Mouse (Mus musculus): ENCODE data around the gene Col23a1. TPM values are rescaled to one million over a fixed set of nuclear protein-coding genes. Genes with fewer than 3 reads are reported as not detected.
A peak's percentile ranks its signal among the peaks of the same experiment; 100 is the strongest.

Gene Col23a1
- polyA plus RNA-seq, 1 experiment from 2014 or later: 4.4 TPM

DNA sequence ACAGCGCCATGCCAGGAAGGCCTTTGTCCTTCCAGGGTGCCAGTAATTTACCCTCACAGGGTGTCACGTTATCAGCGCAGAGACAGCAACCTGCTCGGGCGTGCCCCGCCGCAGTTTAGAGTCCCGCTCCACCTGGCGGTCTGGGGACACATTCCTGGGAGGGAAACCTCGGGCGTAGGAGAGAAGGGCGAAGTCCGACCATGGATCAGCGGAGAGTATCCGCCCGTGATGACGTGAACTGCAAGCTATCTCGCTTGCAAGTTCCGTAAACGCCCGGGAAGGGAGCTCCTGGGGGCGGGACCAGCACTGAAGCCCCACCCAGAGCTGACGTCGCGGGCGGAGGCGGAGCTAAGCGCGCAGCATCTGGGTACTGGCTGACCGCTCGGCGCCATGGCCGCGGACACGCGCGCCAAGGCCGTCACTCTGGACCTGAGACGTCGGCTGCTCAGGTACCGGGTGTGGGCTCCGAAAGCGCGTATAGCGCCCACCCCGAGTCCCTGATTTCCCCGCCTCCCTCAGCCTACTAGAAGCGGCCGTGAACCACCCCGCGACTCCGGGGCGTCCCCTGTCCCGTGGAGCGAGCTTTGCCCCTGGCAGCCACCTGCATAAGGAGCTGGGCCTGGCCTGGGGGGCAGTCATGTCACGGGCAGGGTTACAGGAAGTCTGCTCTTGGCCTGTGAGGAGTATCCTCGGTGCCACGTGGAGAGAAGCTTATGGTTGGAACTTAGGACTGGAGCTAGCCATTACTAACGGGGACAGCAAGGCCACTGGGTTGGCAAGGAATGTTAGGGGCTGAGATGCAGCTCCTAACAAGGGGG is 294.9 kb downstream of the Col23a1 start, which contains the start of gene Phykpl:
TSS of gene Phykpl (plus strand) at position 327 of the 818 bp plus-strand sequence.
- H3K9ac ChIP-seq (ENCODE audit: low read depth, low read length): peak within 1 kb of the TSS; percentile 72

DNA sequence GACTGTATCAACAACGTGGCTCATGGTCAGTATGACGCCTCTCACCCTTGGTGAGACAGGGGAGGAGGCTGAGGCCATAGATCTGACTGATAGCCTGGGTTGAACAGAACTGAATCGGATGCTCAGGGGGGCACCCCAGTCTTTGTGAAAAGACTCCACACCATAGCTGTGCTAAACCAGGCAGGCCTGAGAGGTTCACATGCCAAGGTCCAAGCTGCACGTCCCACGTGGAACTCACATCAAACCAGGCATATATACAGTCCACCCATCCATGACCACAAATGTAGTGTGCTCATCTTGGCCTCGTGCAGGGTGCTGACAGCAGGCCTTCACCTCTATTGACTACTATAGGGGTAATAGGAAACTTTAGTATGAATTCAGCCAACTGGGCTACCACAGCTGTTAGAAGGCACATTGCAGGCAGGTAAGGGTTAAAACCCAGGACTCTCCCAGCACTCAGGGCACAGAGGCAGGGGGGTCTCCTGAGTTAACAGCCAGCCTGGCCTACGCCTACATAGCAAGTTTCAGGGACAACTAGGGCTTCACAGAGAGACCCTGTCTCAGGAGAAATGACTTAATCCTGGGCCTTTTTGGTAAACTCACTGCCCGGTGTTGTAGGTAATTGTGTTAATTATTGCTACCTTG is 296.0 kb downstream of the Col23a1 start:
- Histone ChIP-seq H3K9ac (ENCODE audit: low read depth, low read length) (peak overlapping the region; percentile 72; the same call in 1 of the 2 replicates), H3K27ac (ENCODE audit: low read depth, low read length) (no peak overlapping the region), H3K4me1 (ENCODE audit: control insufficient read depth, insufficient read depth, low read depth, low read length) (peaks cover 13% of the 10 kb centered on the region), H3K27me3 (replicated peaks; ENCODE audit: control insufficient read depth, insufficient read depth, low read length) (no peaks in the 10 kb centered on the region), H3K36me3 (ENCODE audit: control insufficient read depth, insufficient read depth, low read length) (peaks cover 7% of the 10 kb centered on the region; the same call in 1 of the 2 replicates), H3K4me2 (ENCODE audit: low read length) (peak overlapping the region; percentile 78), H3K4me3 (ENCODE audit: low read length) (no peak overlapping the region), H3K9me3 (ENCODE audit: control insufficient read depth, low read length) (no peaks in the 10 kb centered on the region)
- 0 out of 2 replicates have a peak, but pooled peaks have one; percentile 3 for ATAC-seq
- WGBS: 61% methylated on average over 8 of the region's 8 CpGs

More for the DNA sequence above, 294.9 kb downstream of the Col23a1 start, which contains the start of gene Phykpl:
- H3K4me2 ChIP-seq (ENCODE audit: low read length): peak within 1 kb of the TSS; percentile 78
- peak; percentile 95 for ATAC-seq
- peak within 1 kb of the TSS; percentile 90 for H3K27ac ChIP-seq (ENCODE audit: low read depth, low read length)
- H3K4me3 ChIP-seq (ENCODE audit: low read length): peak within 1 kb of the TSS; percentile 70
- H3K9me3 ChIP-seq (ENCODE audit: control insufficient read depth, low read length): no peaks in the 10 kb centered on the region
- H3K4me1 ChIP-seq (ENCODE audit: control insufficient read depth, insufficient read depth, low read depth, low read length): peaks cover 13% of the 10 kb centered on the region
- under 1% methylated on average over 51 of the region's 59 CpGs for WGBS
- H3K36me3 ChIP-seq (ENCODE audit: control insufficient read depth, insufficient read depth, low read length): peaks cover 7% of the 10 kb centered on the region; the same call in 1 of the 2 replicates
- no peaks in the 10 kb centered on the region for H3K27me3 ChIP-seq (replicated peaks; ENCODE audit: control insufficient read depth, insufficient read depth, low read length)

- no peak overlapping the region for H3K9ac ChIP-seq (ENCODE audit: low read depth, low read length)
- H3K4me1 ChIP-seq (ENCODE audit: control insufficient read depth, insufficient read depth, low read depth, low read length): peaks cover 13% of the 10 kb centered on the region
- H3K9me3 ChIP-seq (ENCODE audit: control insufficient read depth, low read length): no peaks in the 10 kb centered on the region
- H3K4me2 ChIP-seq (ENCODE audit: low read length): no peak overlapping the region
- no peak for ATAC-seq
- H3K36me3 ChIP-seq (ENCODE audit: control insufficient read depth, insufficient read depth, low read length): peaks cover 7% of the 10 kb centered on the region; the same call in 1 of the 2 replicates
- H3K27me3 ChIP-seq (replicated peaks; ENCODE audit: control insufficient read depth, insufficient read depth, low read length): no peaks in the 10 kb centered on the region
- WGBS: 93% methylated on average over 13 of the region's 13 CpGs
- no peak overlapping the region for H3K27ac ChIP-seq (ENCODE audit: low read depth, low read length)
- H3K4me3 ChIP-seq (ENCODE audit: low read length): no peak overlapping the region
Measured at GRCm38 (mm10) chr11:51586411-51586810, 296.7 kb downstream of the Col23a1 start.

DNA sequence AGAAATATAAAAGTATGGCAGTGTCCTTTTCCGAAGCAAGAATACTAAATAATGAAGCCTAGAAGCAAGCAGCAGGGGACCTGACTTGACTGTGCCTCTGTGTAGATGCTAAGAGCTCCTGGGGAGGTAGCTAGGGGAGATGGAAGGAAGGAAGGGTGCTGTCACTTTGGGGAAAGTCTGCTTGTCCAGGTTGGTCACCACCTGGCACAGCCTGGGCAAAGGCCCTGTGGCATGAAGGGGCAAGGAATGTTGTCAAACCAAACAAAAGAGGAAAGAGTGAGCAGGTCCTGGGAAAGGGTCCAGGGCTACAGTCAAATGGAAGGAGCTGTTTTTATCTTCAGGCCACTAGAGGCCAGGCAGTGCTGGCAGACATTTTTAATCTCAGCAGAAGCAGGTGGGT is 297.3 kb downstream of the Col23a1 start:
- WGBS: 92% methylated on average over 1 of the region's 1 CpGs
- peaks cover 7% of the 10 kb centered on the region; the same call in 1 of the 2 replicates for H3K36me3 ChIP-seq (ENCODE audit: control insufficient read depth, insufficient read depth, low read length)
- no peak overlapping the region for H3K27ac ChIP-seq (ENCODE audit: low read depth, low read length)
- H3K4me1 ChIP-seq (ENCODE audit: control insufficient read depth, insufficient read depth, low read depth, low read length): peaks cover 13% of the 10 kb centered on the region
- ATAC-seq: no peak
- H3K9me3 ChIP-seq (ENCODE audit: control insufficient read depth, low read length): no peaks in the 10 kb centered on the region
- H3K9ac ChIP-seq (ENCODE audit: low read depth, low read length): no peak overlapping the region
- H3K27me3 ChIP-seq (replicated peaks; ENCODE audit: control insufficient read depth, insufficient read depth, low read length): no peaks in the 10 kb centered on the region
- H3K4me3 ChIP-seq (ENCODE audit: low read length): no peak overlapping the region
- no peak overlapping the region for H3K4me2 ChIP-seq (ENCODE audit: low read length)

GRCm38 (mm10) chr11:51588833-51589232 is 299.1 kb downstream of the Col23a1 start:
- H3K9ac ChIP-seq (ENCODE audit: low read depth, low read length): no peak overlapping the region
- no peak for ATAC-seq
- no peaks in the 10 kb centered on the region for H3K9me3 ChIP-seq (ENCODE audit: control insufficient read depth, low read length)
- H3K4me3 ChIP-seq (ENCODE audit: low read length): no peak overlapping the region
- H3K27me3 ChIP-seq (replicated peaks; ENCODE audit: control insufficient read depth, insufficient read depth, low read length): no peaks in the 10 kb centered on the region
- 97% methylated on average over 3 of the region's 3 CpGs for WGBS
- H3K4me1 ChIP-seq (ENCODE audit: control insufficient read depth, insufficient read depth, low read depth, low read length): peaks cover 12% of the 10 kb centered on the region
- H3K36me3 ChIP-seq (ENCODE audit: control insufficient read depth, insufficient read depth, low read length): peaks cover 18% of the 10 kb centered on the region; the same call in 1 of the 2 replicates
- no peak overlapping the region for H3K4me2 ChIP-seq (ENCODE audit: low read length)
- H3K27ac ChIP-seq (ENCODE audit: low read depth, low read length): no peak overlapping the region

DNA sequence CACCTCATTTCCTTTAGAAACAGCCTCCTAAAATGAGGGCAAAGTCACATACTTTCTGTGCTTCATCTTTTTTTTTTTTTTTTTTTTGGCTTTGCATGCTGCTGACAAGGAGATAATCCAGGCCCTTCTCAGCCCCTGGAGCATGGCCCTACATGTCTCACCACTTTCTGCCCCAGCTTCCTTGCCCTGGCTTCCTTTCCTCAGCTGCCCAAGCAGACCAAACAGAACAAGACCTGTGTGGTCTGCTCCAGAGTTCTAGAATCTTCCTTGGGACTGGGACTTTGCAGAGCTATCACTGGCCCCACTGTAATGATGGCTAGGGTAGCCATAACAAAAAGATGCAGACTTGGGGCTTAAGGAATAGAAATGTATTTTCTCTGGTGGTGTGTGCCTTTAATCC is 300.3 kb downstream of the Col23a1 start:
- Histone ChIP-seq H3K36me3 (ENCODE audit: control insufficient read depth, insufficient read depth, low read length) (peaks cover 24% of the 10 kb centered on the region; the same call in 1 of the 2 replicates), H3K4me1 (ENCODE audit: control insufficient read depth, insufficient read depth, low read depth, low read length) (peaks cover 8% of the 10 kb centered on the region), H3K27me3 (replicated peaks; ENCODE audit: control insufficient read depth, insufficient read depth, low read length) (no peaks in the 10 kb centered on the region), H3K9ac (ENCODE audit: low read depth, low read length) (no peak overlapping the region), H3K27ac (ENCODE audit: low read depth, low read length) (no peak overlapping the region), H3K4me2 (ENCODE audit: low read length) (no peak overlapping the region), H3K4me3 (ENCODE audit: low read length) (no peak overlapping the region), H3K9me3 (ENCODE audit: control insufficient read depth, low read length) (no peaks in the 10 kb centered on the region)
- ATAC-seq: no peak

- Histone ChIP-seq H3K9me3 (ENCODE audit: control insufficient read depth, low read length) (no peaks in the 10 kb centered on the region), H3K4me3 (ENCODE audit: low read length) (no peak overlapping the region), H3K4me1 (ENCODE audit: control insufficient read depth, insufficient read depth, low read depth, low read length) (no peaks in the 10 kb centered on the region), H3K9ac (ENCODE audit: low read depth, low read length) (no peak overlapping the region), H3K27ac (ENCODE audit: low read depth, low read length) (no peak overlapping the region), H3K4me2 (ENCODE audit: low read length) (no peak overlapping the region), H3K27me3 (replicated peaks; ENCODE audit: control insufficient read depth, insufficient read depth, low read length) (no peaks in the 10 kb centered on the region), H3K36me3 (ENCODE audit: control insufficient read depth, insufficient read depth, low read length) (peaks cover 34% of the 10 kb centered on the region)
- 76% methylated on average over 7 of the region's 7 CpGs for WGBS
- ATAC-seq: no peak
Measured at GRCm38 (mm10) chr11:51591168-51591567, 301.4 kb downstream of the Col23a1 start.

GRCm38 (mm10) chr11:51591915-51592314 is 302.2 kb downstream of the Col23a1 start:
- WGBS: 92% methylated on average over 7 of the region's 7 CpGs
- H3K27ac ChIP-seq (ENCODE audit: low read depth, low read length): no peak overlapping the region
- no peak overlapping the region for H3K4me2 ChIP-seq (ENCODE audit: low read length)
- no peaks in the 10 kb centered on the region for H3K4me1 ChIP-seq (ENCODE audit: control insufficient read depth, insufficient read depth, low read depth, low read length)
- H3K9ac ChIP-seq (ENCODE audit: low read depth, low read length): no peak overlapping the region
- no peak for ATAC-seq
- no peaks in the 10 kb centered on the region for H3K9me3 ChIP-seq (ENCODE audit: control insufficient read depth, low read length)
- peaks cover 35% of the 10 kb centered on the region for H3K36me3 ChIP-seq (ENCODE audit: control insufficient read depth, insufficient read depth, low read length)
- no peak overlapping the region for H3K4me3 ChIP-seq (ENCODE audit: low read length)
- no peaks in the 10 kb centered on the region for H3K27me3 ChIP-seq (replicated peaks; ENCODE audit: control insufficient read depth, insufficient read depth, low read length)

DNA sequence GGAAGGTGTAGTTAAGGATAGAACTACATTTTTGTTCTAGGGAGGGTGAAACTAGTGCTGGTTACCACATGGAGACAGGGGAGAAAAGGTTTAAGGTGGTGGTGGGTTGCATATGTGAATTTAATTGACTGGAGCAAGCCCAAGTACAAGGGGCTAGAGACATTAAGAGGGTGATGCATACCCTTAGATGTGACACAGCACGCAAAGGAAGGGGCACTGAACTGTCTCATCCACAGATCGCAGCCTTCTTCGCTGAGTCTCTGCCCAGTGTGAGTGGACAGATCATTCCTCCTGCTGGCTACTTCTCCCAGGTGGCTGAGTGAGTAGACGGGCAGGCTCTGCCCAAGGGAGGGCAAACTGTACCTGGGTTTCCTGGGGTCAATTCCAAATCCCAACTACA is 303.6 kb downstream of the Col23a1 start:
- no peak for ATAC-seq
- 93% methylated on average over 4 of the region's 4 CpGs for WGBS

More for the DNA sequence above, 303.6 kb downstream of the Col23a1 start:
- Histone ChIP-seq H3K9me3 (ENCODE audit: control insufficient read depth, low read length) (no peaks in the 10 kb centered on the region), H3K27me3 (replicated peaks; ENCODE audit: control insufficient read depth, insufficient read depth, low read length) (no peaks in the 10 kb centered on the region), H3K9ac (ENCODE audit: low read depth, low read length) (no peak overlapping the region), H3K4me1 (ENCODE audit: control insufficient read depth, insufficient read depth, low read depth, low read length) (no peaks in the 10 kb centered on the region), H3K4me2 (ENCODE audit: low read length) (no peak overlapping the region), H3K27ac (ENCODE audit: low read depth, low read length) (no peak overlapping the region), H3K4me3 (ENCODE audit: low read length) (no peak overlapping the region), H3K36me3 (ENCODE audit: control insufficient read depth, insufficient read depth, low read length) (peaks cover 35% of the 10 kb centered on the region)

Measured in hindbrain, embryonic 16.5 days (tissue).